Mouse (Mus musculus): Measurements from ENCODE around the gene Lgals8. TPM values are rescaled to one million over a fixed set of nuclear protein-coding genes. Genes with fewer than 3 reads are reported as not detected.

Lgals8 gene
- total RNA-seq, 1 experiment = 8.0 TPM

- H3K4me1 ChIP-seq (ENCODE audit: control insufficient read depth in 2 of 2, insufficient read depth in 2 of 2, low read length in 2 of 2, poor library complexity in 1 of 2) = no peaks in the 10 kb centered on the region
- H3K36me3 ChIP-seq (ENCODE audit: control insufficient read depth, insufficient read depth, low read length, poor library complexity, severe bottlenecking) = no peaks in the 10 kb centered on the region; the same call in 1 of the 2 replicates
- TF ChIP-seq HCFC1 (IDR thresholded peaks at IDR 0.05; ENCODE audit: borderline replicate concordance, insufficient read depth, low read length) (no peak), ZNF384 (IDR thresholded peaks at IDR 0.05; ENCODE audit: low read depth, low read length) (no peak), ZC3H11A (IDR thresholded peaks at IDR 0.05; ENCODE audit: borderline replicate concordance, low read depth, low read length) (no peak), CHD2 (IDR thresholded peaks at IDR 0.05; ENCODE audit: low read depth, low read length) (no peak), MAFK (IDR thresholded peaks at IDR 0.05; ENCODE audit: insufficient read depth, low read depth, low read length) (no peak)
- DNase-seq (ENCODE audit: low read depth, low spot score) = no peak
- in situ Hi-C loops (cut with MboI; ENCODE audit: low sequenced_read_pairs in 2 of 2, unreplicated experiment in 2 of 2) = loop anchor here in 1 of 2 experiments (25.0 kb wide), 1 partner anchor 234 kb away; no protein-coding TSS in a partner anchor
- H3K27ac ChIP-seq (ENCODE audit: insufficient read depth, low read depth, low read length, poor library complexity, severe bottlenecking) = no peak overlapping the region
- no peak overlapping the region for H3K4me3 ChIP-seq (ENCODE audit: insufficient read depth in 1 of 2, low read depth in 1 of 2, low read length in 2 of 2, poor library complexity in 1 of 2, severe bottlenecking in 1 of 2)
- H3K9me3 ChIP-seq (ENCODE audit: control insufficient read depth, insufficient read depth, low read depth, low read length) = no peaks in the 10 kb centered on the region
- H3K9ac ChIP-seq (ENCODE audit: insufficient read depth, low read depth, low read length, poor library complexity, severe bottlenecking) = no peak overlapping the region
Observed at GRCm38 (mm10) chr13:12453150-12453549, 11.6 kb downstream of the Lgals8 start.

- Histone ChIP-seq H3K4me3 (ENCODE audit: insufficient read depth in 1 of 2, low read depth in 1 of 2, low read length in 2 of 2, poor library complexity in 1 of 2, severe bottlenecking in 1 of 2) (no peak overlapping the region), H3K4me1 (ENCODE audit: control insufficient read depth in 2 of 2, insufficient read depth in 2 of 2, low read length in 2 of 2, poor library complexity in 1 of 2) (peaks cover 0 to 13% of the 10 kb centered on the region in 2 experiments; a peak in 2 of 4 replicates), H3K9me3 (ENCODE audit: control insufficient read depth, insufficient read depth, low read depth, low read length) (no peaks in the 10 kb centered on the region), H3K36me3 (ENCODE audit: control insufficient read depth, insufficient read depth, low read length, poor library complexity, severe bottlenecking) (peaks cover 20% of the 10 kb centered on the region), H3K27ac (ENCODE audit: insufficient read depth, low read depth, low read length, poor library complexity, severe bottlenecking) (no peak overlapping the region), H3K9ac (ENCODE audit: insufficient read depth, low read depth, low read length, poor library complexity, severe bottlenecking) (no peak overlapping the region)
- in situ Hi-C loops (cut with MboI; ENCODE audit: low sequenced_read_pairs in 2 of 2, unreplicated experiment in 2 of 2) = no loop called here
- no peak for DNase-seq (ENCODE audit: low read depth, low spot score)
- no peak for TF ChIP-seq ZNF384 (IDR thresholded peaks at IDR 0.05; ENCODE audit: low read depth, low read length)
- TF ChIP-seq CHD2 (IDR thresholded peaks at IDR 0.05; ENCODE audit: low read depth, low read length) = no peak
- TF ChIP-seq HCFC1 (IDR thresholded peaks at IDR 0.05; ENCODE audit: borderline replicate concordance, insufficient read depth, low read length) = no peak
- TF ChIP-seq MAFK (IDR thresholded peaks at IDR 0.05; ENCODE audit: insufficient read depth, low read depth, low read length) = no peak
- no peak for TF ChIP-seq ZC3H11A (IDR thresholded peaks at IDR 0.05; ENCODE audit: borderline replicate concordance, low read depth, low read length)
Observed at GRCm38 (mm10) chr13:12442008-12442587, 22.6 kb downstream of the Lgals8 start.

- no peak overlapping the region for H3K4me3 ChIP-seq (ENCODE audit: insufficient read depth in 1 of 2, low read depth in 1 of 2, low read length in 2 of 2, poor library complexity in 1 of 2, severe bottlenecking in 1 of 2)
- peaks cover 0 to 13% of the 10 kb centered on the region in 2 experiments; a peak in 2 of 4 replicates for H3K4me1 ChIP-seq (ENCODE audit: control insufficient read depth in 2 of 2, insufficient read depth in 2 of 2, low read length in 2 of 2, poor library complexity in 1 of 2)
- in situ Hi-C loops (cut with MboI; ENCODE audit: low sequenced_read_pairs in 2 of 2, unreplicated experiment in 2 of 2) = no loop called here
- peaks cover 26% of the 10 kb centered on the region for H3K36me3 ChIP-seq (ENCODE audit: control insufficient read depth, insufficient read depth, low read length, poor library complexity, severe bottlenecking)
- H3K9ac ChIP-seq (ENCODE audit: insufficient read depth, low read depth, low read length, poor library complexity, severe bottlenecking) = no peak overlapping the region
- DNase-seq (ENCODE audit: low read depth, low spot score) = no peak
- no peak for TF ChIP-seq MAFK (IDR thresholded peaks at IDR 0.05; ENCODE audit: insufficient read depth, low read depth, low read length)
- H3K9me3 ChIP-seq (ENCODE audit: control insufficient read depth, insufficient read depth, low read depth, low read length) = no peaks in the 10 kb centered on the region
- no peak overlapping the region for H3K27ac ChIP-seq (ENCODE audit: insufficient read depth, low read depth, low read length, poor library complexity, severe bottlenecking)
Observed at GRCm38 (mm10) chr13:12440813-12441212, 23.9 kb downstream of the Lgals8 start.

- Histone ChIP-seq H3K9ac (ENCODE audit: insufficient read depth, low read depth, low read length, poor library complexity, severe bottlenecking) (no peak overlapping the region), H3K36me3 (ENCODE audit: control insufficient read depth, insufficient read depth, low read length, poor library complexity, severe bottlenecking) (peaks cover 37% of the 10 kb centered on the region), H3K9me3 (ENCODE audit: control insufficient read depth, insufficient read depth, low read depth, low read length) (no peaks in the 10 kb centered on the region), H3K4me1 (ENCODE audit: control insufficient read depth in 2 of 2, insufficient read depth in 2 of 2, low read length in 2 of 2, poor library complexity in 1 of 2) (peaks cover 0 to 13% of the 10 kb centered on the region in 2 experiments; a peak in 2 of 4 replicates), H3K4me3 (ENCODE audit: insufficient read depth in 1 of 2, low read depth in 1 of 2, low read length in 2 of 2, poor library complexity in 1 of 2, severe bottlenecking in 1 of 2) (no peak overlapping the region), H3K27ac (ENCODE audit: insufficient read depth, low read depth, low read length, poor library complexity, severe bottlenecking) (no peak overlapping the region)
- DNase-seq (ENCODE audit: low read depth, low spot score) = no peak
- TF ChIP-seq ZC3H11A (IDR thresholded peaks at IDR 0.05; ENCODE audit: borderline replicate concordance, low read depth, low read length) = no peak
- TF ChIP-seq HCFC1 (IDR thresholded peaks at IDR 0.05; ENCODE audit: borderline replicate concordance, insufficient read depth, low read length) = no peak
- no peak for TF ChIP-seq ZNF384 (IDR thresholded peaks at IDR 0.05; ENCODE audit: low read depth, low read length)
- no peak for TF ChIP-seq MAFK (IDR thresholded peaks at IDR 0.05; ENCODE audit: insufficient read depth, low read depth, low read length)
- no peak for TF ChIP-seq CHD2 (IDR thresholded peaks at IDR 0.05; ENCODE audit: low read depth, low read length)
- in situ Hi-C loops (cut with MboI; ENCODE audit: low sequenced_read_pairs in 2 of 2, unreplicated experiment in 2 of 2) = no loop called here
Observed at GRCm38 (mm10) chr13:12439586-12439985, 25.2 kb downstream of the Lgals8 start.

- no peaks in the 10 kb centered on the region for H3K9me3 ChIP-seq (ENCODE audit: control insufficient read depth, insufficient read depth, low read depth, low read length)
- no peak overlapping the region for H3K27ac ChIP-seq (ENCODE audit: insufficient read depth, low read depth, low read length, poor library complexity, severe bottlenecking)
- H3K36me3 ChIP-seq (ENCODE audit: control insufficient read depth, insufficient read depth, low read length, poor library complexity, severe bottlenecking) = peaks cover 74% of the 10 kb centered on the region
- TF ChIP-seq ZNF384 (IDR thresholded peaks at IDR 0.05; ENCODE audit: low read depth, low read length) (no peak), ZC3H11A (IDR thresholded peaks at IDR 0.05; ENCODE audit: borderline replicate concordance, low read depth, low read length) (no peak), HCFC1 (IDR thresholded peaks at IDR 0.05; ENCODE audit: borderline replicate concordance, insufficient read depth, low read length) (no peak), MAFK (IDR thresholded peaks at IDR 0.05; ENCODE audit: insufficient read depth, low read depth, low read length) (no peak), CHD2 (IDR thresholded peaks at IDR 0.05; ENCODE audit: low read depth, low read length) (no peak)
- no peak for DNase-seq (ENCODE audit: low read depth, low spot score)
- peaks cover 0 to 2% of the 10 kb centered on the region in 2 experiments; a peak in 1 of 4 replicates for H3K4me1 ChIP-seq (ENCODE audit: control insufficient read depth in 2 of 2, insufficient read depth in 2 of 2, low read length in 2 of 2, poor library complexity in 1 of 2)
- in situ Hi-C loops (cut with MboI; ENCODE audit: low sequenced_read_pairs in 2 of 2, unreplicated experiment in 2 of 2) = no loop called here
- no peak overlapping the region for H3K4me3 ChIP-seq (ENCODE audit: insufficient read depth in 1 of 2, low read depth in 1 of 2, low read length in 2 of 2, poor library complexity in 1 of 2, severe bottlenecking in 1 of 2)
- H3K9ac ChIP-seq (ENCODE audit: insufficient read depth, low read depth, low read length, poor library complexity, severe bottlenecking) = no peak overlapping the region
Observed at GRCm38 (mm10) chr13:12433843-12434242, 30.9 kb downstream of the Lgals8 start.
